Mouse (Mus musculus): ENCODE results near the gene Mal. TPM values are rescaled to one million over a fixed set of nuclear protein-coding genes. Genes with fewer than 3 reads are reported as not detected.

Mal gene
- polyA plus RNA-seq, 1 experiment from 2014 or later = 0.69 TPM

Other genes starting within 250 kb of the Mal start
- 0.10 and 0.24 TPM in 2 replicates for gene Gpat2, start 231.5 kb downstream of the Mal start, polyA plus RNA-seq (2016; fragmentation: Nextera tagmentation; extraction: Ambion mirVana)
- 20.5 and 27.1 TPM in 2 replicates for gene Fahd2a, start 212.1 kb downstream of the Mal start, polyA plus RNA-seq (2016; fragmentation: Nextera tagmentation; extraction: Ambion mirVana)
- 2.2 TPM in 2 replicates for gene Kcnip3, start 134.6 kb downstream of the Mal start, polyA plus RNA-seq (2016; fragmentation: Nextera tagmentation; extraction: Ambion mirVana)
- 0.65 and 0.85 TPM in 2 replicates for gene Prom2, start 115.2 kb downstream of the Mal start, polyA plus RNA-seq (2016; fragmentation: Nextera tagmentation; extraction: Ambion mirVana)
- 8.0 and 8.3 TPM in 2 replicates for gene Zfp661, start 69.6 kb downstream of the Mal start, polyA plus RNA-seq (2016; fragmentation: Nextera tagmentation; extraction: Ambion mirVana)
- gene Mrps5, start 69.5 kb downstream of the Mal start, polyA plus RNA-seq (2016; fragmentation: Nextera tagmentation; extraction: Ambion mirVana) = 158 and 163 TPM in 2 replicates
- 0.77 and 1.8 TPM in 2 replicates for gene Mall, start 73.2 kb upstream of the Mal start, polyA plus RNA-seq (2016; fragmentation: Nextera tagmentation; extraction: Ambion mirVana)
- 34.4 and 39.3 TPM in 2 replicates for gene Nphp1, start 132.2 kb upstream of the Mal start, polyA plus RNA-seq (2016; fragmentation: Nextera tagmentation; extraction: Ambion mirVana)
- 23.3 and 26.8 TPM in 2 replicates for gene Mtln, start 135.8 kb upstream of the Mal start, polyA plus RNA-seq (2016; fragmentation: Nextera tagmentation; extraction: Ambion mirVana)
- gene Bub1, start 175.2 kb upstream of the Mal start, polyA plus RNA-seq (2016; fragmentation: Nextera tagmentation; extraction: Ambion mirVana) = 64.5 and 98.5 TPM in 2 replicates
- 0.07 and 0.20 TPM in 2 replicates for gene Acoxl, start 182.2 kb upstream of the Mal start, polyA plus RNA-seq (2016; fragmentation: Nextera tagmentation; extraction: Ambion mirVana)